Mouse (Mus musculus) urinary bladder, postnatal 10 days (tissue): ENCODE measurements around the gene Ngfr.

Experiments
- DNase-seq: peaks from one replicate; pipeline ENCODE4 v3.0.0; 2022; ENCODE audit warnings: low spot score

Gene Ngfr

DNA sequence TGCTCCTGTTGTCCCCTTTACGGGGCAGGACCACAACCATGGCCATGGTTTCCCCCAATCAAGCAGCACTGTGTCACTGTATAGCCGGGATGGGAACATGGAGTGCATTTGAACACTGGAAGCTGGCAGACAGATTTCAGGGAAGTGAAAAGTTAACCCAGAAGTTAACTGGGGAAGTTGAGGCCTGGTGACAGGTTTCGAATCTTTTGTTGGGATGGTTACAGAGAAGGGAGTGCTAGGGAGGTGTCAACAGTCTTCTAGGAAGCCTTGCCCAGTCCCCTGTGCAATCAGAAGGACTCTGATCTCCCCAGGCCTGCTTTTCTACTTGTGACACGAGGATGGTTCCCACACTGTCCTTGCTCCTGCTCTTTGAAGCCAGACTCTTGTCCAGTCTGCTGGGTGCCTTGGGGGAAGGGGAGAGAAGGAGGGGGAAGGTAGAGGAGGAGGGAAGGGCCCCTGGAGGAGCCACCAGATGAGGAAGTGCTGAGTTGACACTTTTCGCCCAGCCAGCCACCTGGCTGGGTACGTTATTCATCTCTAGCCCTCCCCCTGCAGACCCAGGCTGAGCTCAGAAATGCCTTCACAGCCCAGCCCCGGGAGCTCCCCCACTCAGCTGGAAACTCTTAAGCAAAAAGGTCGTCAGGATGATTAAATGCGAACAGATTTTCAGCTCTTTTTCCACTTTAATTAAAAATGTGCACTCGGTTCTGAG is 8.1 kb upstream of the Ngfr start:
- no peak for DNase-seq

DNA sequence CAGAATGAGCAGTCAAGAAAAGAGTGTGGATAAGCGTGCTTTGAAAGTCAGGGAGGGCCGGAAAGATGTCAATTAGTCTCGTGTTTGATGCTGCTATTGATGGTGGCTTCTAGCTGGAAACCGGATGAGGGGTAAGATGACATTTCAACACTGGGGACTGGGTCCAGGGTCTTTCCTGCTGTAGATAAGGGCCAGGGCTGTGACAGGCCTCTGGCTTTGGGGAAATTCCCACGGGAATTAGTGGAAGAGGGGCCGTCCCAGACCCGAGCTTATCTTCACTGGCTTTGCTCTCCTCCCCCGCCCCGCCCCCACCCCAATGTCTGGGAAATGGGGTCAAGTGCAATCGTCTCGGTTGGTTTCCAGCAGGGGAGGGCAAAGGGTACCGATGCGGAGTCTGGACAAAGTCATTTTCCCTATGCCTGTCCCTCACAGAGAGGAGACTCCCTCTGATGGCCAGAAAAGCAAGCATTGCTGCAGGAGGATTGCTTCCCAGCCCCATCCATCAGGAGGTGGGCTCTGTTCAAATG is 7.2 kb upstream of the Ngfr start:
- DNase-seq, result no peak

DNA sequence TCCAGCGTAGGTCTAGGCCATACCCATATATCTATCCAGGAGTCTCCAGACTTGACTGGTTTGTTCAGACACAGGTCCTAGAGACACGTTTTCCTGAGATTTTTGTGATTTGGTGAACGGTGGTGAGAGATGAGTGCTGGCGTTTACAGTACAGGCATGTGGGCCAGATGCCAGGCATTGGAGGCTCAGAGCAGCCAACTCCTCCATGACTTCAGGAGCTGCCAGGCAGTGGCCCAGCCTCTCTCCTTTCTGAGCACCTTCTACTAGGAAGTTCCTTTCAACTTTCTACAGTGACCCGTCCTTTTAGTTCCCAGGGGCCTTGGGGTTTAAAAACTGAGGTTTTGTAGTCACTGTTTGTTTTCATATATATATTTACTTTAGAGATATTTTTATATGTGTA is 6.0 kb upstream of the Ngfr start:
- DNase-seq, result no peak

DNA sequence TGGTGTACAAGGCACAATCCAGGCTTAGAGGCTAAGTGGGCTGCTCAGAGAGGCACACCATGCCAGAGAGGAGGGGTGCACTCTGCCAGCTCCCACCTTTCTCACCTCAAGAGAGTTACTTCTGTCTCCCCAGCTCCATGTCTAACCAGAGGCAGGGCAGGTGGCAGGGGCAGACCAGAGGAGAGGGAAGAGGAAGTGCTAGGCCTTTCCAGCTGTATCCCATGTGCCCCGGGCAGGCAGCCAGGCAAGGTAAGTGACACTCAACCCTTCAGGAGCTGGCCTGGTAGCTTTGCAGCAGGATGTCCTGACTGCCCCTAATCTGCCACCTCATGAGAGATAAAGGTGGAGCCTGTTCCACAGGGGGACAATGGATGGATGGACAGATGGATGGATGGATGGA is 5.2 kb upstream of the Ngfr start:
- no peak for DNase-seq

- DNase-seq, result no peak
Observed at GRCm38 (mm10) chr11:95589195-95589594, 1.7 kb upstream of the Ngfr start.

- DNase-seq, result no peak
Observed at GRCm38 (mm10) chr11:95586751-95587422, 648 bp downstream of the Ngfr start.

DNA sequence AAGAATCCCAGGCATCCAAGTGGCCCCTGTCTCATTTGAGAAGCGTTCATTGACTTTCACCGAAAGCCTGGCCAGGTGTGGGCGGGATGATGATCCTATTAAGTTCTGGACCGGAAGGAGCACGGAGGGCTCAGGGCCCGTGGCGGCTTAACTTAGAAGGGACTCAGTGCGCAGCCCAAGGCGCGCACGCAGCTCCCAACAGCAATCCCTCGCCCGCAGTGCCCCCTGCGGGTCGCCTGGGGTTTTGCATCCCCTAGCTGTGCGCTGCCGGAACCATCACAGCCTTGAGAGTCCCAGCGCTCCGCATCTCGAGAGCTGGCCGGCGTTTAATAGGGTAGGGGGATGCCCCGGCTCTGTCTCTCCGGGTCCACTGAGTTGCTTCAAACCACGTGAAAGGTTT is 1.4 kb downstream of the Ngfr start:
- peak; percentile 55 for DNase-seq

- DNase-seq, result no peak
Observed at GRCm38 (mm10) chr11:95585684-95586083, 1.9 kb downstream of the Ngfr start.

DNA sequence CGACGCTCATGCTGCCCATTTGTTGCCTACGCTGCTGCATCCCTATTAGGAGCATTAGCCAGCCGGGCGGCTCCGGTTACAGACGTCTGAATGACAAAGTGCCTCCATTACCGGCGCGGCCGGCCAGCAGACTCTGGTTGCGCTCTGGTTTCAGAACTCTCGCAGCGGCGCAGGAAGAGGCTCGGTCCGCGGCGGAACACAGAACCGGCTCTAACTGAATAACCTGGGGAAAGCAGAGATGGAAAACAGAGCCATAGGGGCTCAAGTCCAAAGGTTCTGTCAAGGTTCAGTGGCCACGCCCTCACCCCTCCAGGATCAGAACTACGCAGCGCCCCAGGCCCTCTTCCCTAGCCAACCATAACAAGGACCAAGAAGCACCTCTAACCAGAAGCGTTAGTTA is 2.3 kb downstream of the Ngfr start:
- DNase-seq, result no peak

DNA sequence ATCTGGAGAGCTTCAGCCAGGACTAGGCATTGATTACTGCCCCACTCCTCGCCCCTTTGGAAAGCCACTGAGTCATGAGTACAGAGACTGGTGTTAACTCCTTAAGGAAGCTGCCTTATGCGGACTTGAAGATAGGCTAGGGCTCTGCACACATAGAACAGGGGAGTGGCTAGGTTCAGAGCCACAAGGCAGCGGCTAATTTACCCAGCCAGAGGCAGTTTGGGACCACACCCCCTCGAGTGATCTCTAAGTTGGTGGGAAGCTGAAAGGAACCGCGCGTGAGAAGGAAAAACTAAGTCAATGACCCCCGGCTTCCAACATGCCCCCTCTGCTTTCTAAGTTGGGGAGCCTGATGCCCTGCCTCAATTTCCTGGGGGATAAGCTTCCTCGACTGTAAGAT is 2.9 kb downstream of the Ngfr start:
- no peak for DNase-seq

DNA sequence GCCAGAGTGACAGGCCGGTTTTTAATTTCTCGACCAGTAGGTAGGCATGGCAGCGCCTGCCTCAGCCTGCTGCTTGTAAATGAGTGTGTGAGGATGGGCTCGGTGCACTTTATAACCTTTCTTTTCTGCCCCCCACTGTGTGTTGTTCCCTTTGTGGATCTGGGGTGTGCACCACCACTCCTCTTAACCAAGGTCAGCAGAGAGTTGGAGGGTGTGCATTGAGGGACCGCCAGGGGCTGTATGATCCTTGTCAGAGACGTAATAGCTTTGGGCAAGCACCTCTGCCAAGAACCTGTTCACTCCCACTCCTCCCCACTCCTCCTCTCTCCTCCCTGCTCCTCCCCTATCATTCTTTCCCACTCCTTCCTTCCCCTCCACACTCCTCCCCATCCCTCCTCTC is 4.1 kb downstream of the Ngfr start:
- DNase-seq, result no peak

GRCm38 (mm10) chr11:95582193-95582592 is 5.3 kb downstream of the Ngfr start:
- DNase-seq, result no peak

DNA sequence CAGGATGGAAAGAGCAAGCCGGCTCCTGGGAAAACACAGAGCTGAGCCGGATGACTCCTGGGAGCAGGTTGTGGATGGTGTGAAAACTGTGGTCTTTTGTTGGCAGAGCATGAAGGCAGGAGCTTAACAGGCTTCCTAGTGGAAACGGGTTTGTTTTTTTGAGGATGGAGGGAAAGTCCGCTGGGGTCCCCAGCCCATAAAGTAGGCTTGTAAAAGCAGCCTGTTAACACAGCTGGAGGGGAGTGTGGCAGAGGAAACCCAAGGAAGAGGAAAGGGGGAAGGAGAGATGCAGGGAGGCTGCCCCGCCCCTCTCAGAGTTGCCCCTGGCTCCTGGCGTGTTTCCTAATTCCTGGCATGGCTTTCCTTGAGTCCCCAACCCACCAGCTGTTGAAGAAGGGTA is 8.1 kb downstream of the Ngfr start:
- DNase-seq, result no peak

- no peak for DNase-seq
Observed at GRCm38 (mm10) chr11:95577776-95578446, 9.6 kb downstream of the Ngfr start.

- no peak for DNase-seq
Observed at GRCm38 (mm10) chr11:95576299-95576698, 11.2 kb downstream of the Ngfr start.

DNA sequence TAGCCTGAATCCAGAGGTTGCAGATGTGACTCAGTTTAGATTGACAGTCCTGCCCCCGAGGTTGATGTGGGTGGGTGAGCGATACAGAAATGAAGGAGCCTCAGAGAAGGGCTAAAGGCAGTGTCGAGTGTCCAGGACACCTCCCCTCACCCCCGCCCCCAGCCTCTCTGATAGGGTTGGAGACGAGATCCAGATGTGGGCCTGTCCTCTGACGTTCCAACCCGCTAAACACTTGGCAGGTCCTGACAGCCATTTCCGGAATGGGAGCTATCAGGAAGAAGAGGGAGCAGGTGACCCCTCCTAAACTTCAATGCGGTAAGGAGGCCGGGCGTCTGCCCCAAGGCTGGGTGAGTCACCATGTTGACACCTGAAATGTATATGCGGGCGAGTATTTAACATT is 11.7 kb downstream of the Ngfr start:
- no peak for DNase-seq

- no peak for DNase-seq
Observed at GRCm38 (mm10) chr11:95574786-95575334, 12.7 kb downstream of the Ngfr start.

GRCm38 (mm10) chr11:95572227-95572626 is 15.3 kb downstream of the Ngfr start:
- no peak for DNase-seq

GRCm38 (mm10) chr11:95571755-95572154 is 15.8 kb downstream of the Ngfr start:
- no peak for DNase-seq

DNA sequence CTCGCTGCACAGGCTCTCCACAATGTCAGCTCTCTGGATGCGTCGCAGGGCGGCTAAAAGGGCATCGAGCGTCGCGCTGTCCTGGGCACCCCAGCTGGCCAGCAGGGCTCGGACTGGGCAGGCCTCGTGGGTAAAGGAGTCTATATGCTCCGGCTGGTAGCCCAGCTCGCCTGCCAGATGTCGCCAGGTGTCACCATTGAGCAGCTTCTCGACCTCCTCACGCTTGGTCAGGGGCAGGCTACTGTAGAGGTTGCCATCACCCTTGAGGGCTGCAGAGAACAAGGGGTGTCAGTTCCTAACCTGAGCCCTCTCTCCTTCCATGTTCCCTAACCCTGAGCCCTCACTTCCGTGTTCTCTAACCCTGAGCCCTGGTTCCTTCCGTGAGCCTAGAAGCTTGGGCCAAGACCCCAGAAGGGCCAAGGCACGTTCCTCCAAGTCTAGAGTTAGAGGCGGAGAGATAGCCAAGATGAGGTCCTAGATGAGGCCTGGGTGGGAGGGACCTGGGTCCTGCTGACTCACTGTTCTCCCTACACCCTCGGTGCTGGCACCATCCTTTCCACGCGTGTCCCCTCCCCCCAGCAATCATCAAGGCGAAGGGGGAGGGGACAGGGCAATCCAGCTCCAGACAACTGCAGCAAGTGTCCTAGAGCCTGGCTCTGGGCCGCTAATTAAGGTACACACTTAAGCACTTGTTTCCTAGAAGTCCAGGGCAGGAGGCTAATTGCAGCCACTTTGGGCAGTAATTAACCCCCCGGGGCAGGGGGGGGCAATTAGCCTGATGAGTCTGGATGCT is 16.5 kb downstream of the Ngfr start:
- DNase-seq, result no peak

- DNase-seq, result no peak
Observed at GRCm38 (mm10) chr11:95569908-95570307, 17.6 kb downstream of the Ngfr start.
